Mouse (Mus musculus) frontal cortex, adult 2 months (tissue): ENCODE results near the gene Prkg1. TPM values are rescaled to one million over a fixed set of nuclear protein-coding genes. Genes with fewer than 3 reads are reported as not detected.
A peak's percentile ranks its signal among the peaks of the same experiment; 100 is the strongest.

Source experiments
- DNase-seq, 2 experiments: peaks; one replicate each; pipeline ENCODE4 v3.0.0; 2022; ENCODE audit warnings: low spot score in 1 of 2; ENCODE audit errors: extremely low spot score in 1 of 2
- polyA plus RNA-seq: library from polyadenylated mRNA; depleted of rRNA; stranded (reverse); fragments of >200 nt; gene quantifications from 2 replicates; pipeline ENCODE4 v1.2.3, GENCODE M21; 2012

Prkg1 gene
- polyA plus RNA-seq, 1 experiment = 9.3 TPM

DNA sequence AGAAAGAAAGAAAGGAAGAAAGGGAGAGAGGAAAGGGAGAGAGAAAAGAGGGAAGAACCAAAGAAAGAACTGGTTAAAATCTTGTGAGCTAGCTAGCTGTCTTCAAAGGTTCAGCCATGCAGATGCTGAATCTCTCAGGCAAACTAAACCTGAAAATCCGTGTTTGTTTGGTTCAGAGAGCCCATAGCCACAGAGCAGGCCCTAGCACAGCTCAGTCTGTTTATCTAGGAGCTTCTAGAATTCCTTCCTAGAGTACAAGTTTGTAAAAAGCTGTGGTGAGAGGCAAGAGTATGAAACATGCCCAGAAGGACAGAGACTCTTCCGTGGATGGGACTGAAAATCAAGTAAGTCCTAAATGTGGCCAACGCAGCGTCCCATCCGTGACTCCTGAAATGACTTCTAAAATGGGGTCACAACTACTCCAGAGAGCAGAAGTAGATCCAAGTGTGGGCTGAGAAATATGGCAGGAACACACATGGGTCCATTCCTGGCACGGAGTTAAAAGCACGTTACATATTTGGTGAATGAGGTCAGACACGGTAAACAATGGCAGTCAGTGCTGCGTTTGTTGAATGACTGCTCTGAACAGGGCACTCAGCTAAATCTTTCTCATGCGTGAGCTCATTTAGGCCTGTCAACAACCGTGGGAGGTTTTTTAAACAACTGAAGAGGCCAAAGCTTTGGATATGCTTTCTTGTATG is 13.7 kb downstream of the Prkg1 start:
- no peak for DNase-seq

DNA sequence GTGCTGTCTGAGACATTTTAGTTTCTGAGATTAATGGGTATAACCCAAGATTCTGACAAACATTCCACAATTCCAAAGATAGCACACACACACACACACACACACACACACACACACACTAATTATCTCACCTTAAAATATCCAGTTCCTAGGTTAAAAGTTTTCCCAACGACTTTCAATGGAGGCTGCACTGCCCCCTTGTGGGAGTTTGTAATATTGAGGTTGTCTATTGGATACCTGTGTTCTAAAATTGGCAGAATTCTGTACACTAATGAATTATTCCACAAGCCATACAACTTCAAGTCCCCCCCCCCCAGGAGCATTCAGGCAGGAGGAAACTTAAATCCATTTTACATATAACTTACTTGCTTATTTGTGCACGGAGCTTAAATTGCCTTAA is 18.2 kb downstream of the Prkg1 start:
- peak in 1 of 2 experiments; percentile 66 for DNase-seq

DNA sequence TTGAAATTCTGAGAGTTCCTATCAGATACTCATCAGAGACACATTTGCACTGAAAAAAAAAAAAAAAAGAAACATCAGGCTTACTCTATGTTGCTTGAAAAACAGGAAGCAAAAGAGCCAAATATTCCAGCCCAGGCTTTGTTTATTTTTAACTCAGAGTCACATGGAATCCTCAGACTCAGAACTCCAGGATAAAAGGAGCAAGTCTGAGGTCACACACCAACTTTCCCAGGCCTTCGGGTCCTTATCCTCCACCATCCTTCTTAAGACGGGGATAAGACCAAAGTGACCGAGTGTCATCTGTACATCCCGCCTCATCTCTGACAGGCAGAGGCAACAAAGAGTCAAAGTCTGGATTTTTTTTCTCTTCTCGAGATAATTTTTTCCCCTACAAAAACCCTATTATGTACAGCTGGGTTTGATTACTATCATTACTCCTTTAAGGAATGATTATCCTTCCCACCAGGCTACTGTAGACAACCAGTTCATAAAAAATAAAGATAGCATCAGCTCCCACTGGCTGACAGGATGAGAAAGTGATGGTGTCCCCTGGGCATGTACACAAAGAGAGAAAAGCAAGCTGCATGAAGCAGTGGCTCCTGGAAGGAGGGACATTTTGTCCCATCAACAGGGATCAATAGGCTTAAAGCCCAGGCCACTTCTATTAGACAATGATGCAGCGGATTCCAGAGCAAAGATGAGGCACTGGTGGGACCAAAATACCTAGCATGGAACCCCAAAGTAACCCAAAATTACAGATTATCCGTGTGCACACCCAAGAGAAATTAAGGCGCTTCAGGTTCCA is 21.4 kb downstream of the Prkg1 start:
- no peak for DNase-seq

DNA sequence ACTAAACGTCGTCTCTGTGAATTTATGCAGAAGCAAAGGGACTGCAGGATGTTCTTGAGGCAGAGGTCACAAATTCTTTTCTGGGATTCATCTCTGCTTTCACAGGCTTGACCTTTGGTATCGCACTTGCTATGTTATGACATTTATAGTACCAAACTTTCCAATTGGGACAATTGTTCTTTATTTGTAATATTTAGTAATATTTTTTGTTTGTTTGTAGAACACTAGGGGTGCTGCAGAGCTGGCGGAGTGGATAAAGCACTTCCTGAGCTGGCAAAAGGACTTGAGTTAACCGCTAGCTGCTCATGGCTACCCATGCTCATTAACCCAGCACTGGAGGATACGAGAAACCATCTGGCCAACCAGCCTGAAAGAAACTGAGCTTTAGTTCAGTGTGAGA is 49.9 kb downstream of the Prkg1 start:
- DNase-seq = no peak

DNA sequence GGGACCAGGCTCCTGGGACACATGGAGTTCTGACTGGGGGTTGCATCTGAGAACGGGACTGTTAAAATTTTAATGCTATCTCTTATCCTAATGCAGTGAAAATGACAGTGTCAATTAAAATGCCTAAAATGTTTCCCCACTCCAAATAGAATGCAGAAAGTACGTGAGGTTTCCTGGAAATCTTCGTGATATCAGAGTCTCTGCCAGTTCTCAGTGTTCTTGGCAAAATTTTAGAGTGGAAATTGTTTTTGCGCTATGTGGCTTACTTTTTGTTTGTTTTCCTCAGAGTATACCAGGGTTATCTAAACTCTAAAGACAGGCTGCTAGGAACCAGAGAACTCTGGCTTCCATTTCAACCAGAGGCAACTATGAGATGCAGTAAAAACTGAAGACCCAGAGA is 50.4 kb downstream of the Prkg1 start:
- no peak for DNase-seq

DNA sequence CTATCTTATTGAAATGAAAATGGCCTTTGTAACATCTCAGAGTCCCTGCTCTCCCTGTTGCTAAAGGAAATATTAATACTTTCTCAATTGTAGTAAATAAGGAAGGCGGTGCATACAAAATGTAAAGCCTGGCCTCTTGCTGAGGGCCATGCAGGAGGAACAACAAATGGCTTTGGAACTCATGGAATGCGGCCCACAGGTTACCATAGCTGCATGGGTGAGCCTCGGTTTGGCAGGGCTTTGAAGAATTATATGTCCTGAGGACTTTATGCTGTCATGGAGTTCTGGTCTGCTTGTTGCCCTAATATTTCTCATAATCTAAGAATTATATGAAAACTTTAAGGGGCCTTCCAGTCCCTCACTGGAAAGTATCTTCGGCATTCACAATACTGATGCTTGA is 51.5 kb downstream of the Prkg1 start:
- DNase-seq = no peak

DNA sequence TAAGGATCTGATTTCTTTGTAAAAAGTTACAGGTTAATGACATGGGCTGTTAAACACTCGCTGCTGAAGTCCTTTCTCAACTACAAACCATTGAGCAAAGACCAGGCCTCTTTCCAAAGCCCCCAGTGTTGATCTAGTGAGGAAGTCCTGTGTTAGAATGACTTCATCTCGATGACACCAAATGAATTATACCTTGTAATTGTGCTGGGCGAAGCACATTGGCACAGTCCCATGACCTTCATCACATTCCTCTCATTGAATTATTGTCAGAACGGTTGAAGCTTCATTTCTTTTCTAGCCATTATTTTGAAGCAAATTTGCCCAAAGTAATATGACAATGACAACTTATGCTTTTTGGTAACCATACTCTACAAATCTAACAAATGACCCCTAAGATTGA is 54.5 kb downstream of the Prkg1 start:
- DNase-seq = no peak

DNA sequence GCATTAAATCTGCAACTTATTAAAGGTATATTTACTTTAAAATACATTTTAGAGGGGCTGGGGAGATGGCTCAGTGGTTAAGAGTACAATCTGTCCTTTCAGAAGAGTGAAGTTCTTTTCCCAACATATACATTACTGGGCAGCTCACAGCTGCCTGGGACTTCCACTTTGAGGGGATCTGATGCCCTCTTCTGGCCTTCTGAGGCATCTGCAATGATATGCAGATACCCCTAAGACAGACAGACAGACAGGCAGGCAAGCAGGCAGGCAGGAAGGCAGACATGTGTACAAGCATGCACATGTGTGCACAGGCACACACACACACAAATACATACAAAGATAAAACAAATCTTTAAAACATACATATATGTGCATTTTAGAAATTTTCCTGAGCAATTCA is 60.8 kb downstream of the Prkg1 start:
- DNase-seq = no peak

DNA sequence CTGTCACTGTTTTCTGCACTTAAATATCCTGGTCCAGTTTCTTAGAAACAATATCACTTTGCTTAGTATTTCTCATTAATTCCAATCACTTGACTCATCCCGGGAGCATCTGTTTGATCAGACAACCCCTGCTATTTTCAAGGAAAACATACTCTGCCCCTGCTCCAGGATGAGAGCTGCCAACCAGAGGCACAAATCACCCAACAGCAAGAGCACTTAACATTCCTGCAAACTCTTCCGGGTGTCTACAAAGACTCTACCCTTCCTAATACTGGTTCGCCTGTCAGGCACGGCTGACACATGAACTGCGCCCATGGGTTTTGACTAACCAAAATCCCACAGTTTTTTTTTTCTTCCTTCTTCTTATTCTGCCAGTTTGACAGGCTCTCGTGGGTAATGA is 65.9 kb downstream of the Prkg1 start:
- DNase-seq = no peak

DNA sequence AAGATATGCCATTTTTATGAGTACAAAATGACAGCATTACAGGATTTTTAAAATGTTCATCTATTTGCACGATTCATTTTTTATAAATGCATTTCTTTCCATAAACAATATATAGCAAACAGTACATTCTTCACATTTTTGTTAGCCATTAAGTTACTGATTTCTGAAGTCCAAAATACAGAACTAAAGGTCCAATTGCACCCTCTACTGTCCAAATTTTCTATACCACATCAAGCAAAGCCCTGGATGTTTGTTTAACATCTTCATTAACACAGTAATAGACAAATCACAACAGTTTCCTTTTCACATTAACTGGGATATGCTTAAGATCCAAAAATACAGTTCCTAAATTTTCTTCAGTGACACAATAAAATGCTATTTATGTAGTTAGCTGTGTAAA is 84.0 kb downstream of the Prkg1 start:
- peak in 1 of 2 experiments; percentile 71 for DNase-seq

DNA sequence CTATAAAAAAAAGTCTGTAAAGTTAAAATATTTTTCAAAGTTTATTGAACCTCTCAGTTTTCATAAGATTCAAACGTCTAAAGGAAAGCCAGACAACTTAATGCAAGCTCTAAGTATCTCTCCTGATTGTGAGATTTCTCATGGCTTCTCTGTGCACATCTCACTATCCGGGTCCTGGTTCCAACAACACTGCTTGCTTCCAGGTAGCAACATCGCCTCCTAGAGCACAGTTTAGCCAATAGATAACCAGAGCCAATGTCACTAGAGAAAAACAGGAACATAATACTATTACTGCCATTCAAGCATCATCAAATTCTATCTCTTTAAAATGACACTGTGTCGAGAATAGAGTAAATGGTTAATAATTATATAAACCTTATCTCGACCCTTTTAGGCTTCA is 86.5 kb downstream of the Prkg1 start:
- peak in 1 of 2 experiments; percentile 39 for DNase-seq

DNA sequence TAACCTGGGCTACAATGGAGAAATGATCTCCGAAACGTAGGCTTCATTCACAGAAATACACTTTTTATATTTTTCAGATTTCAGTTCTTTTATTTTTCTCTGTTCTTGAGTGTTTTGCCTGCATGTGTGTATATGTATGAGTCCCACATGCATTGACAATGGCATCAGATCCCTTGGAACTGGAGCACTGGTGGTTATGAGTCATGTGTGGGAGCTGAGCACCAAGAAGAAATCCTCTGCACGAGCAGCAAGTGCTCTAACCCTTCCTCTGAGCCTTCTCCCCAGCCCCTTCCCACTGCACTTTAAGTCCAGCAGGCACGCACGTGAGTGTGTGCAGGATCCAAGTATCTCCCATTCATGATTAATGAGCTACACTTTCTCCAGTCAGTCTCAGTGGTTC is 93.1 kb downstream of the Prkg1 start:
- DNase-seq = peak in 1 of 2 experiments; percentile 22

DNA sequence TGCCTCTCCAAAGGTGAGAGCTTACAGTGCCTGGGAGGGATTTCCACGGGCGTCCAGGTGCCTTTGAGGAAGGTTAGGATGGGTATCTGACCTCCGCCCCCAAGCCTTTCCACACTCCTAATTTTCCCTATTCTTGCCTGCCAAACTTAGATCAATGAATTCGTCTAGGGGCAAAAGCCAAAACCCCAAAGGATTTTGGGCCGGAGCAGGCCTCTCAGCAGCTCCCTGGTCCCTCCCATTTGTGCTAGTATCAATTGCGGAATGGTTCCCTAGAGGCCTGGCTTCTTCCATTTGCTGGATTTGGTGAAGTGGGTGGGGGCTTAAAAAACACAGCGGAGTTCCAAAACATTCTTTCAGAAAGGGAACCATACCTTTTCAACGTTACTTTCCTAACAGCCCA is 99.8 kb downstream of the Prkg1 start:
- DNase-seq = peak in 1 of 2 experiments; percentile 47

DNA sequence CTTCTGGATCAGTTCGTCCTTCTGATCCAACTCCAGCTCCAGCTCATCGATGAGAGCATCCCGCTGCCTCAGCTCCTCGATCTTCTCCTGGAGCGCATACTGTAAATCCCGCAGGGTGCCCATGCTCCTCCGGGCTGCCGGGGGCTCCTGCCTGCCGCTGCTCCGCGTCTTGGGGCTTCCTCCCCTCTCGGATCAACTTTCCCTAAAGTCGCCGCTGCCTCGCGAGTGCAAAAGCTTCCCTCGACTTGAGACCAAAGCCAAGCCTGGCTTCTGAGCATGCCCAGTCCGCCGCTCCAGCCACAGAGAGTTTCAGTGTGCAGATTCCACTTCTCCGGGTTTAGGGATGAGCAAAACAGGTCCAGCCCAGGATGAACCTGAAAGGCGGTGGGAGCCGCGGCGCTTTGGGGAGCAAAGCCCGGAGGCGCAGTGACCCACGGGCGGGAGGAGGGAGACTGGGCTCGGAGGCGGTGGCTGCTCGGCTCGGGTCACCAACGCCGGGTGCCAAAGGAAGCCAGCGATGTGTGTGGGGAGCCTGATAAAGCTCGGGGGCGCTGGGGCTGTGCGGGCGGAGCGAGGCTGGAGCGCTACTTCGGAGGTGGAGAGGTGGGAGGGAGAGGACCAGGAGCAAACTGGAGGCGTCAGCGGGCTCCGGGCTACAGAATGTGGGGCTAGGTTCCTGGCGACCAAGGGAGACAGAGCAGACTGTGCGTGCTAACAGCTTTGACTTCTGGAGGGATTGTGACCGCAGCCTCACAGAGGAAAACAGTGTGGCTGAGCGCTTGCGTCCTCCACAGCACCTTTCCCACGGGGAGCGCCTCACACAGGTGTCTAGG is 100.5 kb downstream of the Prkg1 start:
- DNase-seq = peak in 1 of 2 experiments; percentile 76

DNA sequence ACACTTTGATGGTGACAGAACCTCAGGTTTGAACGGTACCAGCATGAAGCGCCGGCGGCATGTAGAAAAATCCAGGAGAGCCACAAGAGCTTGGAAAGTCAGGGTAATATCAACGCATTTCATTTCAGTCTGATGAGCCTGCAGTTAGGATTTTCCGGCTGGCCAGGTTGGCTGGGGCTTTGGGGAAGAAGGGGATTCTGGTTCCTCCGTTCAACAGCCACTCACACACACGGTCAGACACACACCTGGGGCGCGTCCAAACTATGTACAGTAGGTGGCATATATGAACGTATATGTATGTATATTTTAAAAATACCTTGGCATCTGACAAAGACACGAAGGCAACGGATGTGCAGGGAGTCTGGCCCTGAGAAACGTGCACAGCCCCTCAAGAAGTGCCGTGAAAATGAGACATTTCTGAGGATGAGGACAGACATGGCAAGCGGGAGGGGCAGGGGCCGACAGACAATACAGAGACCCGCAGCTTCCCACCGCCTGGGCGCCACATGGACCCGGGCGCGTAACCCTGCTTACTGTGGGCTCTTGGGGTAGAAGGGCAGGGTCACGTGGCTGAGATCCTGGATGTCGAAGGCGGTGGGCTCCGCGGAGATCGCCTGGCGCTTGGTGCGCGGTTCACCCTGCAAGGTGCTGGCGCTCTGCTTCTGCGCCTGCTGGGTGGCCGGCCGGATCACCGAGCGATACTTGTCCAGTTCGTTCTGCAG is 101.2 kb downstream of the Prkg1 start:
- peak in 1 of 2 experiments; percentile 48 for DNase-seq

DNA sequence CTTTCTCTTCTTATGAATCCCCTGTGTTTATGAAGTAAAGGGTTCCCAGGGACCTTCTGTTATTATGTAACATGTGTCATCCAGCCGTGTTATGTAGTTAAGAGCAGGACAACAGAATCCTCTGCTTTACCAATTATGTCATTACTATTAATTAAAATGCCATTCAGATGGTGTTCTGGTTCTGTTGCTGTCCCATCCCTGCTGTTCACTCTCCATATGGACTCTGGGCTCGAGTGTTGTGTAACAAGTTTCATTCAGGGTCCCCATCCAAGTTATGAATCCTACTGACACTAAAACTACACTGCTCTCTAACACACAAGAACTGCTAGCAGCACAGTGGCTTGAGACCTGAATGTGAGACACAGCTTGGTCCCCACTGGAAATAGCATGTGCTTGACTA is 102.0 kb downstream of the Prkg1 start:
- peak in 1 of 2 experiments; percentile 27 for DNase-seq

DNA sequence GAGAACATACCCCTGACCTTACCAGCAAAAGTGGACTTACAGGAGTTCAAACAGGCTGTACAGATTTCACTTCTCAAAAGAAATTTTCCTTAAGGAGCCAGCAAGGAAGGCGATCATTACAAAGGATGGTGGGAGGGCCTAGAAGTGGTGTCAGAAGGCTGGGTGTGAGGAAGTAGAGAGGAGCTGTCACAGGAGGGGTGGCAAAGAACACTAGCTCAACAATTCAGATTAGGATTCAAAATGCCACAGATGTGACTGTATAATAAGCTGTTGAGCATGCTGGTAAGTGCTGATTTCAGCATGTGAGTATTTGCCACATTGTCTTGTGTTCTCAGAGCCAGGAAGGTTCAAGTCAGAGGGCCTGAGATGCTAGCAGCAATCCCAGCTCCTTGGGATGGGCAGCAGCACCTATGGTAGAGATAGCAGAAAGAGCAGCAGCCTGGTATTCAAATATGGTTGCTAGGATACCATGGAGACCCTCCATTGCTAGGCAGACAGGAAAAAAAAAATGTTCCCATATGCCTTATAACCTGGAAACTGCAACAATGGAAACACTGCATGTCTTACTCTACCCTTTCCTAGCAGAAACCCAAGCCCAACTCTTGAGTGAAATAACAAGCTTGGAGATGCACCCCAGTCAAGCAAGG is 106.0 kb downstream of the Prkg1 start:
- no peak for DNase-seq

DNA sequence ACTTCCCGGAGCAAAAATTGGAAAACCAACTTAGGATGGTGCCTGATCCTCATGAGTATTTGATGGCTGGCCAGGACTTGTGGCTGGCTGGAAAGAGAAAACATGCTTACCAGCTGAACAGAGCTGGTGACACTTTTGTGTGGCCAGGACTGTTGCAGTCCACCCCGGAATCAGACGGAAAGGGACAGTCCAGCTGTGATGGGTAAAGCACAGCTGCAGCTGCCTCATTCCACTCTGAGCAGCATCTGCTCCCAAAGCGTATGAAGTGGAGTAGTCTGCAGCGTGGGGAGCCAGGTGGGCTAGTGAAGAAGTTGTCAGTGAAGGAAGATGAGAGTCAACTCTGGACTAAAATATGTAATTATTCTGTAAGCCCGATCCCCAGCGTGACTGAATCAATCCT is 108.6 kb downstream of the Prkg1 start:
- DNase-seq = peak in 1 of 2 experiments; percentile 11

DNA sequence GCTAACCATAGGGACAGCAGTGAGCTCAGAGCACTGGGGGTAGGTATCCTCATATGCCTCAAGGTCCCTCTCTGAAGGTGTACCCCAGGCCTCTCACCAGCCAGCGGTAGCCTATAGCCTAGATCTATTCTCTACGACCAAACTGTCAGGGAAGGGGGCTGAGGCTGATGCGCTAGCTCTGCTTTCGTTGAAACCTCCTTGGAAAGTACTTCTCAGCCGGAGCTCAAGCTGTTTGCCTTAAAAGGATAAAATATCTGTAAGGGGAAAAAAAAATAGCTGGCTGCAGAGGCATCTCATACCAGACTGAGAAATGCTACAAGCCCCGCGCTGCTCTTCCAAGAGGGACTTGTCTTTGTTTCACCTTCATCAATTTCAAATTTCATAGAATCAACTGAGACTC is 109.0 kb downstream of the Prkg1 start:
- peak in 1 of 2 experiments; percentile 21 for DNase-seq

DNA sequence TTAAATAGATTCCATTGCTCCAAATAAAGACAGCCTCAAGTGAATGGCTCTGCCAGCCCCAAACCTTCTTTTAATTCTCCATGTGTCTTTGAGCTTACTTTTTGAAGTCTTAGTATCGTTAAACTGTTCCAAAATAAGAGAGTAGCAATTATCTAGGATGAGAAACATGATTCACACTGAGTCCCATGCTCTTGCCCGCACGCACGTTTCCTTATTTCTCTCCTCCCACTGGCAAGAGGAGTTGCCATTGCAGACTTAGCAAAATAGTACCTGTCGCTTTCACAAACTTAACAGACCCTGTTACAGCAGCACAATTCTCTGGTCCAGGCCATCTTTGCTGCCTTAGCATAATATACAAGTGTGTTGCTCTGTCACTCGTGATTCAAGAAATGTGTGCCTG is 110.8 kb downstream of the Prkg1 start:
- peak in 1 of 2 experiments; percentile 24 for DNase-seq
